Comparison of ENCODE assay signal across 9 mouse cellular contexts in the genomic region with DNA sequence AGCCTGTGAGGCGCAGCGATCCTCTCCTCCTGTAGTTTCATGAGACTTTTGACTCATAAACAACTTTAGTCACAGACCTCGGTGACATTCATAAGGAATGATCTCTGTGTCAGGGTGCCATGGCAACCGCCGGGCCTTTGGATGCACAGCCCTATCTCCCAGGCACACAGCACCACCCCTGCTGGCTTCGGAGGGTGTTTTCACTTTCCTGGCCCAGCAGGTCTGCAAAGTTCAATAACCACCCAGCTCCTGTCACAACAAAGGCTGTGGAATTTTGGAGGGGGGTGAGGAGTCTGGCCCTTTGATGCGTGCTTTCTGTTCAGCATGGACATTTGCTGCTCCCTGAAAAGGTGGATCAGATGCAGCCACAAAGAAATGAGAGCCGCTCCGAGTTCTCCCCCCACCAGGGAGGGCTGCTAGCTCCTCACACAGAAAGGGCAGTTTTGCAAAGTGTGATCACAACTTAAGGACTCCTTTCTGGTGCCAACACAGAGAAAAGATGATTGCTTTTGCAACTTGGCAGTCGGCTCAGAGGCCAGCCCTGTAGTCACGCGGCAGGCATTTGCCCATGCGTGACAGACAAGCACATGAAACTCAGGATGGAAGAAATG.
A peak's percentile ranks its signal among the peaks of the same experiment; 100 is the strongest.
DNase-seq lines count a peak whose midpoint lies in the region; ATAC-seq and TF ChIP-seq lines count a peak whose summit lies in the region.
"Had no signal": no experiment of that assay in that cellular context is flagged by ENCODE, and none has a peak within 500 bp of the region (broad histone marks: within the 10 kb centered on the region; RNA-seq: fewer than 3 reads in every experiment).

No protein-coding gene starts in this region.

- peak in 1 of 2 experiments; percentile 21 for DNase-seq in layer of hippocampus, adult 2 months (ENCODE audit: low spot score in 2 of 2)
- no peak for DNase-seq in layer of hippocampus, postnatal 14 days (ENCODE audit: low spot score in 2 of 2)
- DNase-seq in embryonic facial prominence, embryonic 11.5 days (ENCODE audit: low spot score) = peak; percentile 58
- peak; percentile 29 to 60 for DNase-seq in kidney, adult 8-10 months
- peak; percentile 8 for DNase-seq in lung, postnatal 14 days
- peak; percentile 22 for DNase-seq in right cerebral cortex, postnatal 4 days
- DNase-seq in urinary bladder, postnatal 4 days (ENCODE audit: low spot score in 2 of 2) = no peak

- H3K36me3 ChIP-seq in embryonic facial prominence, embryonic 11.5 days (replicated peaks; ENCODE audit: control insufficient read depth, insufficient read depth, low read depth, low read length) = no peaks in the 10 kb centered on the region

- no peaks in the 10 kb centered on the region for H3K27me3 ChIP-seq in embryonic facial prominence, embryonic 11.5 days (ENCODE audit: control insufficient read depth, insufficient read depth, low read length)

- H3K4me3 ChIP-seq in layer of hippocampus, adult 2 months = no peak overlapping the region
- no peak overlapping the region for H3K4me3 ChIP-seq in embryonic facial prominence, embryonic 11.5 days (ENCODE audit: low read depth, low read length)
- H3K4me3 ChIP-seq: erythroblast, embryonic 14.5 days had no signal

- ATAC-seq in embryonic facial prominence, embryonic 11.5 days (replicated peaks; ENCODE audit: insufficient number of reproducible peaks, low FRiP score, low TSS enrichment, low read depth) = peak; percentile 79
- no peak for ATAC-seq in monocyte, adult 5-6 weeks (replicated peaks; ENCODE audit: insufficient number of reproducible peaks, low FRiP score, low TSS enrichment, poor library complexity, severe bottlenecking)

- WGBS in embryonic facial prominence, embryonic 11.5 days = 22% methylated on average over 13 of the region's 13 CpGs

- peak overlapping the region; percentile 10; the same call in 1 of the 2 replicates for H3K4me2 ChIP-seq in embryonic facial prominence, embryonic 11.5 days (ENCODE audit: low read depth, low read length)

- no peaks in the 10 kb centered on the region for H3K9me3 ChIP-seq in embryonic facial prominence, embryonic 11.5 days (replicated peaks; ENCODE audit: control insufficient read depth, low read length)

- no peak overlapping the region; the same call in 1 of the 2 replicates for H3K9ac ChIP-seq in embryonic facial prominence, embryonic 11.5 days (replicated peaks; ENCODE audit: low read length)

- peak; percentile 47 for TF ChIP-seq CTCF in layer of hippocampus, adult 2 months (conservative IDR thresholded peaks at IDR 0.05)

- H3K27ac ChIP-seq in layer of hippocampus, adult 2 months = peak overlapping the region; percentile 32; the same call in 1 of the 2 replicates
- H3K27ac ChIP-seq in embryonic facial prominence, embryonic 11.5 days (replicated peaks; ENCODE audit: low read depth, low read length) = no peak overlapping the region

- H3K4me1 ChIP-seq in embryonic facial prominence, embryonic 11.5 days (ENCODE audit: control insufficient read depth, insufficient read depth, low read length) = peaks cover 2% of the 10 kb centered on the region

Comparison
In these comparisons a context has a peak if more than half of its experiments do, and no peak if none do; other contexts are left out.
1. DNase-seq: peak in embryonic facial prominence, embryonic 11.5 days (single experiment), kidney, adult 8-10 months (2 of 2), lung, postnatal 14 days (single experiment) and right cerebral cortex, postnatal 4 days (single experiment); none in layer of hippocampus, postnatal 14 days (0 of 2) and urinary bladder, postnatal 4 days (0 of 2).